Mouse (Mus musculus) T-helper 17 cell (primary cell): ENCODE measurements around the gene Arhgap15.

Source experiments
- in situ Hi-C, 2 experiments: fragments of 300-600 bp; cut with MboI, MseI; formaldehyde crosslinking; loops; 1 replicate in 1 of 2; 2 replicates in 1 of 2; pipeline ENCODE4 v1.15.1; 2025; ENCODE audit warnings: high pct_unique_total_duplicates in 2 of 2

Gene Arhgap15

DNA sequence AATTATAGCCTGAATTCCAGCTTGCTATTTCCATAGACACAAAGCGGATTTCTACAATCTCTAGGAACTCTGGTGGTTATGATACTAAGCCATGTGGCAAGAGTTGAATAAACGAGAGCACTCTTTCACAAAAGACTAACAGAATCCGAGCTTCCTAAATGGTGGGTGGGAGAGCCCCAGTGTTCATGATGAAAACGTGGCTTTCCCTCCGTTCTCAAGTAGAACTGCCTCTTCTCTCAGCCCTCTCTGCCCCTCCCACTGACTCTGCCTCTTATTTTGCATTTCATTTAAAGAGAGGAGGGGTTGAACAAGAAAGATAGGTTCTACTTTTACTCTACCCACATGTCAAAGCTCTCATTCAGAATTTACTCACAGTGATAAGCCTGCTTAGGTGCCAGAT is 551.3 kb downstream of the Arhgap15 start:
- in situ Hi-C loops = loop anchor here in 1 of 2 experiments (10.0 kb wide), 2 partner anchors 895 to 925 kb away; no protein-coding TSS in a partner anchor

- in situ Hi-C loops = loop anchor here in 1 of 2 experiments (10.0 kb wide), 2 partner anchors 894 to 926 kb away; no protein-coding TSS in a partner anchor
These were observed 551.8 kb downstream of the Arhgap15 start for GRCm38 (mm10) chr2:44300466-44300865.

- in situ Hi-C loops = loop anchor here in 1 of 2 experiments (10.0 kb wide), 2 partner anchors 890 to 930 kb away; no protein-coding TSS in a partner anchor
These were observed 555.8 kb downstream of the Arhgap15 start for GRCm38 (mm10) chr2:44304261-44304970.

DNA sequence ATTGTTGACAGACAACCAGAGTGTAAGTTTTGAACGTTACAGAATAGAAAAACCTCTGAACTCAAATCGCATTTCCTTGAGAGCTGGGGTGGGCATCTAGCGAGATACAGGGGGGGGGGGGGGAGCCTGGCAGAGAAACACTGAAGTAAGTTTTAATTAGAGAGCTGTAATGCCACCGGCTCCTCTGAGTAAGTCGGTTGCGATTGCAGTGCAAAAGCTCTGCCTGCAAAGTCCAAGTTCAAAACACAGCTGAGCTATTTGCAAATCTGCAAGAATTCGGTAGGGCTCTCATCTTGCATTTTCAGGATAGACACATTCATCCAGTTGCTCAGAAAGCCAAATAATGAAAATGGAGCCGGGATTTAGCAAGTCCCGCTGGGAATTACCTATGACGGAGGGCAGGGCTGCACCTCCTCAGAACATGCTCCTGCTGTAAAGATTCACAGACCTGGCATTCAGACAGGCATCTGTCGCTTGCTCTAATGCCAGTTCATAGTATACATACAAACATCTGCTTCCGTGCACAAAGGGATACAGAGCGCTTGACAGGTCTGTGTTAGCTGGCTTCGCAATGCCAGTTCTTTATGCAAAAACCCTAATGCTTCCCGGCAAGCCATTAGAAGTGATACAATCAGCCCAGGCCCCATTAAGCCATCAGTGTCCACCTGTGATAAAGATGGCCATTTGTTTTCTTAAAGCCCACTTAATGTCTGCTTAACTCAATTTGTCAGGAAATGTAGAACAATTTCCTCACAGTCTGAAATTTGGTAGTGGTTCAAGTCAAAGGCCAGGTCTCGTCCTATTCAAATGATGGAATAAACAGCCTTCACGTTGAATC is 556.6 kb downstream of the Arhgap15 start:
- in situ Hi-C loops = loop anchor here in 1 of 2 experiments (10.0 kb wide), 2 partner anchors 890 to 930 kb away; no protein-coding TSS in a partner anchor

- in situ Hi-C loops = loop anchor here in 1 of 2 experiments (10.0 kb wide), 2 partner anchors 889 to 931 kb away; no protein-coding TSS in a partner anchor
These were observed 557.5 kb downstream of the Arhgap15 start for GRCm38 (mm10) chr2:44306137-44306536.

DNA sequence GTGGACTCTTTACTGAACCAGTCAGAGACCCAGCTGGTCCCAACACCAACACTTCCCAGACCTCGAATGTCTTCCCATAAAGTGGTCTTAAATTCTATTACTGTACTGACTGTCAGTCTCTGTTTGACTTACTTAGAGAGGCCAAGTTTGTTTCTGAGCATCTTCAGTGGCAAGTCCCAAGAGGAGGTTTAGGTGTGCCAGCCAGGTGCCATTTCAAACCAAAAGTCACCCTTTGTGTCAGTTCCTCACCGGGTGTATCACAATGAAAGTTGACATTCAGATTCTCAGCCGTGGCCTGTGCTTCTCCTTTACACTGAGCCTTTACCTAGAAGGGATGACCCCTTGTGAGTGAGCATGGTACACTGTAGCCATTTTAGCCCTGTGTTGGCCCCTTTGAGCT is 560.5 kb downstream of the Arhgap15 start:
- in situ Hi-C loops = loop anchor here in 1 of 2 experiments (10.0 kb wide), 2 partner anchors 886 to 934 kb away; no protein-coding TSS in a partner anchor

GRCm38 (mm10) chr2:44309556-44309955 is 560.9 kb downstream of the Arhgap15 start:
- in situ Hi-C loops = loop anchor here in 1 of 2 experiments (10.0 kb wide), 2 partner anchors 885 to 935 kb away; no protein-coding TSS in a partner anchor

DNA sequence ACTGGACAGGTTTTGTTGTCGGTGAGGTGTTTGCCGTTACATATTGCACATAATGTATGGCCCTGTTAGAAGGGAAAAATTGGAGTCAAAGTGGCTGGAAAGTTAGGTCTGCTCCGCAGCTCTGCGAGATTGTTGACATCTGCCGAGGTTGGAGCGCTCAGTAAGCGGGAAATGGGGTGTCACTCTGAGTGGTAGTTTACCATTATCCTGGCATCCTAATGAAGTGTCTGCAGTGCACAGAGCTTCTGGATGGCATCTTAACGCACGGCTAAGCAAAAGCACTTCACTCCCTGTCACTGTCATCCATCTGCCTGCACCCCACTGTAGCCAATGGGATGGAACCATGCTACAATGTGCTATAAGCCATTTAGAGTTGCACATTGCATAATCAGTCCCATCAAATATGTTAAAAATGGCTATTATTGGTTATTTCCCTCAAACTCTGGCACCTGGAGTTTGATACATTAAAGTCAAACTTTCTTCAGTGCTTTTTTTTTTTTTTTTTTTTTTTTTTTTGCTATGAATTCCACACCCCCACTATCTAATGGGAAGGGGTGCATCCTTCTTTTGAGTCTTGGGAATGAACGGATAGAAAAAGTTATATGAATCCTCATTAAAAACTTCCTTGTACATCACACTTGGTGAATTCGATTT is 561.6 kb downstream of the Arhgap15 start:
- in situ Hi-C loops = no loop called here

DNA sequence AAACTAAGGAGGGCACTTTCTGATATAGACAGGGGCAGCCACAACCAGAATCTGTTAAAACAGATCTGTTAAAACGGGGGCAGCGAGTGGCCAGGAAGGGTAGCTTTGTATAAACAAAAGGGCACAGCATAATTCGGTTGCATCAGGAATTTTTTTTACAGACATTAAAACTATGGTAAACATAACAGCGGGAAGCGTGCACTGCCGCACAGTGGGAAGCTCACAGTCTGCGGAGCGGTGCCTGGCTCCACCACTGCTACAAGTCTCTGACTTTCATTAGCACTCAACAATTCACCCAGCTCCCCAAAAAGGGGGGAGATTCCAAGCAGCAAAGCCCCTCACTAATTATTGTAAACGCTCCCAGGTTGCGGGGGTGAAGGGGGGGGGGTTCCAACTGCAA is 562.6 kb downstream of the Arhgap15 start:
- in situ Hi-C loops = no loop called here

GRCm38 (mm10) chr2:44313573-44313972 is 564.9 kb downstream of the Arhgap15 start:
- in situ Hi-C loops = no loop called here

DNA sequence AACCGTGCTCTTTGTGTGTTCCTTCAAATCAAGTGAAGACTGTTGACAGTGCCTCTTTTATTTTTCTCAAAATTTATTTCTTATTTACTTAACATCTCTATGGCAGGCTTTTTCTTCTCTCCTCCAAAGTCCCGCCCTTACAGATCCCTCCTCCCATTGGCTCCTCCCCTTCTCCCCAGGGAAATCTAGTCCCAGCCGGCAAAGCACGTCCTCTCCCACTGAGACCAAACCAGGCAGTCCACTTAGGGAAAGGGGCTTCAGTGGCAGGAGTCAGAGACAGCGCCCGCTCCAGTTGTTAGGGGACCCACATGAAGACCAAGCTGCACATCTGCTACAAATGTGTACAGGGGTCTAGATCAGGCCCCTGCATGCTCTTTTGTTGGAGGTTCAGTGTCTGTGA is 569.8 kb downstream of the Arhgap15 start:
- in situ Hi-C loops = no loop called here

DNA sequence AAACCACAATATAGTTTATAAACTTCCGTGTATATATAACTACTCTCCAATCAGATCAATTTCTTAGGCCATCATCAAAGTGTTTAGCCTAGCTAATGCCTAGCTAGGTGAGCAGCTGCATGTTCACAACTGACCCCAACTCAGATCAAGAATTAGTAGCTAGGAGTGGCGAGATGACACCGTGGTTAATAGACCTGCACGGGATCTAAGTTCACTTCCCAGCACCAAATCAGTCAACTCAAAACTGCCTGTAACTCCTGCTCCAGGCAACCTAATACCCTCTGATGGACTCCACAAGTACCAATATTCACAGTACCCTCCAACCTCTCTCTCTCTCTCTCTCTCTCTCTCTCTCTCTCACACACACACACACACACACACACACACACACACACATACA is 570.9 kb downstream of the Arhgap15 start:
- in situ Hi-C loops = no loop called here

DNA sequence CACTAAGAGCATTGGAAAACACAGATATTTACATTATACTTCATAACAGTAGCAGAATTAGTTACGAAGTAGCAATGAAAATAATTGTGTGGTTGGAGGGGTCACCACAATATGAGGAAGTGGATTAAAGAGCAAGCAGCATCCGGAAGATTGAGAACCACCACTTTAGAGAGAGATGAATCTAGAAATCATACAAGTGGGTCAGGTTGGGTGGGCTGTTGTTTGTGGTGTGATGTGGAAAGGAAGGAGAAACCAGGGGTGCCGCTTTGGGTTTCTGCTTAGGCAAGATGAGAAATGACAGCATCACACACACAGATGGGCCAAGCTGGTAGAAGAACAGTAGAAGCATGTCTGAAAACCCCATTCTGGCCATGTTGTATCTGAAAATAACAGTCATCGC is 575.2 kb downstream of the Arhgap15 start:
- in situ Hi-C loops = no loop called here

DNA sequence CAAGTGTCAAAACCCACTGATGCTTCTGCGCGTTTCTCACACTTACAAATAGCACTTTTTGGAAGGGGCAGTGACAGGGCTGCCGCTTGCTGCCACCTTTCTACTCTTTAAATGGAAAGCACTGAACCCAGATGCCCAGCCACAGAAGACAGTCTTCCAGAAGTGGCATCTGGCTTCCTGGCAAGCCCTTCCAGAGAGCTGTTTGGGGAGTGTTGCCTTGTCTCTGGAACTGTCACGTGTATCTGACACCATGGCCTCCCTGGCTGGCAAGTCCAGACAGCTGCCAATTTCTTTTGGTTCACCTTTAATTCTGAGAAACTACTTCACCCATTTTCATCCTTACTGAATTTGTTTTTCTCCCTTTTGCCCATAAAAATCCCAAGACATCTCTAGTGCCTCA is 584.7 kb downstream of the Arhgap15 start:
- in situ Hi-C loops = loop anchor here in 1 of 2 experiments (25.0 kb wide), 1 partner anchor 596 kb away; the partner anchor contains the start of gene Arhgap15

- in situ Hi-C loops = loop anchor here in 1 of 2 experiments (25.0 kb wide), 1 partner anchor 597 kb away; the partner anchor contains the start of gene Arhgap15
These were observed 585.4 kb downstream of the Arhgap15 start for GRCm38 (mm10) chr2:44334006-44334405.

DNA sequence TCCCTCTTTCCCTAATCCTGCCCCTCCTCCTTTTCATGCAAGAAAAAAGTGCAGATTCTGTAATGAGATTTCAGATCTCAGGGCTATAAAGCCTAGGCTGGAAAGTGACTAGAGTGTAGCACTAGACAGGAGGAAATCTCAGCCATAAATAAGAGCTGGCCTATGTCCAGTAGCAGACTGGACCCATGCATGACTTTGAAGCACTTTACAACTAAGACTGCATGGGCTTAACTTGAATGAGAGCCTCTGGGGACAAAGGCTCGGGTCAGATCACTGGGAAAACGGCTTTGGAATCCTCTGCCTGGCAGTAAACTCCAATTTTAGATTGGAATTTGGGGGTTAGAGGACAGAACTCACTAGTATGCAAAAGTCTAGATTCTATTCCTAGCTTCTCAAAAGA is 585.9 kb downstream of the Arhgap15 start:
- in situ Hi-C loops = loop anchor here in 1 of 2 experiments (25.0 kb wide), 1 partner anchor 597 kb away; the partner anchor contains the start of gene Arhgap15

DNA sequence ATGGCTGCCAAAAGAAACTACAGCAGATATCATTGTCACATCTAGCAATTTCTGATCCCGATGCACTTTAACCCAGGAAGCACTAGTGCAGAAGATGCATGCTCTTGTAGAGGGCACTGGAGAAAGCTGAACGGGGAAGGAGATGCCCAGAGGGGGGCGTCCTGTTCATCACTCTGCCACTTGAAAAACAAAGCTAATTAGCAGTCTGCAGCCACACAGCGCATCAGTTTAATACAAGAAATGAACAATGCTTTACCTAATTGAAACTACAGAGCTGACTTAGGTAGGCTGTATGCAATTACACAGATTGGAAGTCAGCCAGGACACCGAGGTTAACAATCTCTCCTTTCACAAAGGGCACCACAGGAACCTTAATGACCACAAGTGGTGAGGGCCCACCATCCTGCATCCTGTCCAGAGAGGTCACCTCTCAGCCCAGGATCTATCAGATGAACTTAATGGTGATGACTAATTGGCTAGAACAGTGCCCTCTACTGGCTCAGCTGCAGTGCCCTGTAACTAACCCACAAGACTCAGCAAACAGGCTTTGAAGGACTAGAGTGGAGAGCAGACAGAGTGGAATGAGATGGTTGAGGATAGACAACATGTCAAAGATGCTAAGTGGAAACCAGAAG is 588.2 kb downstream of the Arhgap15 start:
- in situ Hi-C loops = loop anchor here in 1 of 2 experiments (5.0 to 25.0 kb wide), 2 partner anchors 50 to 600 kb away; partner anchors contain the start of gene Arhgap15

DNA sequence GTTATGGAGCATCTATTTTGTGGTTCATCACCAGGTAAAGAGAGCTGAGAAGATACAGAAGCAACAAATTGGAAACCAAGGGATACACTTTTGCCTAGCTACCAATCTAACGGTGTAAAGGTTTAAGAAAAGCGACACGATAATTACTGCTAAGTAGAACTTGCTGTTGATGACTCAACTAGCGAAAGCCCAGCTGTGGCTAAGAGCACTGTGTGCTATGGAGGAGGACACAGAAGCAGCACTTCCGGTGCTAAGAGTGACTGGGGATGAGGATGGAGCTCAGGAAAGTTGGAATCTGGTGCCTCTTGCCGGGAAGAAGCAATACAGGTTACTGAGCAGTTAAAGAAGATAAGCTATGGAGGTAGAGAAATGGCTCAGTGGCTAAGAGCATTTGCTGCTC is 589.8 kb downstream of the Arhgap15 start:
- in situ Hi-C loops = loop anchor here in 1 of 2 experiments (5.0 to 25.0 kb wide), 2 partner anchors 49 to 601 kb away; partner anchors contain the start of gene Arhgap15

GRCm38 (mm10) chr2:44341091-44341571 is 592.5 kb downstream of the Arhgap15 start:
- in situ Hi-C loops = loop anchor here in 1 of 2 experiments (5.0 to 25.0 kb wide), 3 partner anchors 546 to 766 kb away; partner anchors contain the start of gene Arhgap15

- in situ Hi-C loops = loop anchor here in 1 of 2 experiments (5.0 to 25.0 kb wide), 3 partner anchors 542 to 762 kb away; partner anchors contain the start of gene Arhgap15
These were observed 596.2 kb downstream of the Arhgap15 start for GRCm38 (mm10) chr2:44344861-44345260.
